Mouse (Mus musculus): ENCODE data around the gene Bpifb2. TPM values are rescaled to one million over a fixed set of nuclear protein-coding genes. Genes with fewer than 3 reads are reported as not detected.
A peak's percentile ranks its signal among the peaks of the same experiment; 100 is the strongest.

Bpifb2 gene
- total RNA-seq, 2 experiments from 2014 or later, result not detected

GRCm38 (mm10) chr2:153933311-153933710 is 58.5 kb downstream of the Bpifb2 start:
- DNase-seq, result no peak

DNA sequence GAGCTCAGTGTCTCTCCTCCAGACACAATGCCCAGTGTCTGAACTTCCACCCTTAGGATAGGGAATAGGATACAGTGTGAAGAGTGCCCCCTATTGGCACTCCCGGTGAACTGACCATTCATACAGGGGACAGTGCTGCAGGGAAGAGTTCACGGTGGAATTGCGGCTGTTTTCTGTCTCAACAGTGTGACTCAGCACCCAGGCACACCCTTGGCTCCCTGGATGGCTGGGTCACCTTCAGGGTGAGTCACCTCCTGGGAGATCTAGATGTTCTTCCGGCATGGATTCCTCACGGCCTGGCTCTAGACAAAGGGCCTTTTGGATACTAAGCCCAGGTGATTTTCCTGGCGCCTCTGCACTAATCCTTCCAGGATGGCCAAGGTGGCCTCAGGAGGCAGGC is 60.5 kb downstream of the Bpifb2 start:
- DNase-seq, result no peak

GRCm38 (mm10) chr2:153937843-153938242 is 63.0 kb downstream of the Bpifb2 start, which contains the start of gene Bpifb4:
Bpifb4 (plus strand) TSS chr2:153938212.
- DNase-seq, result no peak

- DNase-seq, result peak in 1 of 2 experiments; percentile 61
Observed at GRCm38 (mm10) chr2:153943537-153943936, 68.7 kb downstream of the Bpifb2 start.

- DNase-seq, result no peak
Observed at GRCm38 (mm10) chr2:153944567-153944966, 69.7 kb downstream of the Bpifb2 start.

Other genes starting within 250 kb of the Bpifb2 start
- 10 to 100 TPM; 15.3 to 15.8 TPM for gene Commd7, start 242.3 kb upstream of the Bpifb2 start, total RNA-seq (2021)
- gene Dnmt3b, start 225.6 kb upstream of the Bpifb2 start, total RNA-seq (2021), result 1 to 10 TPM in 1 of 2 experiments, under 1 TPM in 1; 0.57 to 1.1 TPM
- not detected for gene Dnmt3c, start 178.4 kb upstream of the Bpifb2 start, total RNA-seq (2021)
- 10 to 100 TPM; 49.6 to 50.9 TPM for gene Mapre1, start 133.8 kb upstream of the Bpifb2 start, total RNA-seq (2021)
- not detected for gene Efcab8, start 95.1 kb upstream of the Bpifb2 start, total RNA-seq (2021)
- gene Sun5, start 4.0 kb upstream of the Bpifb2 start, total RNA-seq (2021), result not detected
- not detected for gene Bpifb6, start 25.3 kb downstream of the Bpifb2 start, total RNA-seq (2021)
- not detected for gene Bpifb3, start 43.2 kb downstream of the Bpifb2 start, total RNA-seq (2021)
- gene Bpifb4, start 63.2 kb downstream of the Bpifb2 start, total RNA-seq (2021), result not detected
- gene Bpifa6, start 99.9 kb downstream of the Bpifb2 start, total RNA-seq (2021), result not detected
- gene Bpifa2, start 133.2 kb downstream of the Bpifb2 start, total RNA-seq (2021), result not detected